Mouse (Mus musculus): ENCODE results near the gene Aqp9.

Aqp9 gene

DNA sequence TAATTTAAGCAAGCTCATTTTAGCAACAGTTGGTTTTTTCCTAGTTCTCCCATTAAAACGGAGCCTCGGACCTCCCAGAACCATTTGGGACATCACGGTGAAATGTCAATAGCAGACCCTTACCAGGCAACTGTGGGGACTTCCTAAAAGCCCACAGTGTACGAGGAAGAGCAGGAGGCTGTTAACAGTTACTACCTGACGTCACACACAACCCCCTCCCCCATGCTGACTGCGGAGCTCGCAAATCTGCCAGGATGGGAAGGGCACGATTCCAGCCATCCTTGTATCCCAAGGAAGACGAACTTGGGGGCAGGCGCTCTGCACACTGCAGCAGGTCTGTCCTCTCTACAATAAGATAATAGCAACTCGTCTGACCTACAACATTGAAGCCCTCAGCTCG is at the start of gene Aqp9:
TSS of gene Aqp9 (minus strand) at position 172 of the 400 bp plus-strand sequence.
- no peak for DNase-seq (ENCODE audit: low read depth, low spot score)

DNA sequence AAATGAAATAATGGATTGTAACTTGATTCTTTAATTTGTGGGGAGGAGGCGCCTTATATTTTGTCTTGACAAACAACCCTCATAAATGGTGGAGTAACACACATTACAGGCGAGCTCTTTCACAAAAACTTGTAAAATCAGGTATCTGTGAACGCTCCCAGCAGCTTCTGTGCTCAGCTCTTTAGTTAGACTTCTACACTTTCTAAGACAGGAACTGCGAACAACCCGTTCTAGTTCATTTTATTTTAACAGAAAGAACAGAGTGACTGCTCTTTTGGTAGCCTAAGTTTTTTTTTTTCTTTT is 49.3 kb upstream of the Aqp9 start:
- DNase-seq (ENCODE audit: low read depth, low spot score), result no peak

DNA sequence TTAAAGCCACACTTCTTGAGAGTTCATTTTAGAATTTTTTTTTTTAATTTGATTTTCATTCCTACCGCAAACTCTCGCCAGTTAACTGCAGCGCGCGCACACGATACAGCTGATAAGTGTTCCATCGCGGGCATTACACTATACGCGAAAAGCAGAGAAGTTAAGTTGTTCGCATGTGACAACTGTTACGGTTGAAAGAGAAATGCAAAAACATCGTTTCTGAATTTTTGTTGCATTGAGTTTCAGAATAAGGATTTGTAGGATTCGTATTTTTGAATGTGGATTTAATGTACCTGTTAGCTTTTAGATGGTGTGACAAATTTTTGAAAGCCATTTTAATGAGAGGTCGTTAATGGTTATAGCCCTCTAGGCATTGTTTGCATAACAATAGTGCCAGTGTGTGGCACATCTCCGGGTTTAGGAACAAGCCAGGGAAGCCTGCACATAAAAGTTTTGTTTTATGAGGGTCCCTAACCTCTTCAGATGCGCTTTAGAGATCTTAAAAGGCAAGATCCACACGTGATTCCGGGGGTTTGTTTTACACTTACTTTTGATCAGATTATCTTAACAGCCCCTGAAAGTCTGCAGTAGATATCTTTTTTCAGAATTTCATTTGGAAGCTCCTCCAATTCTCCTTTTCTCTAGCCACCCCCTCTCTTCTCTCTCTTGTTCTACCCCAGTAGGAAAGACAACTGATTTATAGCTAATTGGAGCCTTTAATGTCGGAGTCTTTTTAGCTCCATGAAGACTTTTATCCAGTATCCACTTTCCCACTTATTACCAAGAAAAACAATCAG is 48.7 kb upstream of the Aqp9 start:
- peak; percentile 48 for DNase-seq (ENCODE audit: low read depth, low spot score)

DNA sequence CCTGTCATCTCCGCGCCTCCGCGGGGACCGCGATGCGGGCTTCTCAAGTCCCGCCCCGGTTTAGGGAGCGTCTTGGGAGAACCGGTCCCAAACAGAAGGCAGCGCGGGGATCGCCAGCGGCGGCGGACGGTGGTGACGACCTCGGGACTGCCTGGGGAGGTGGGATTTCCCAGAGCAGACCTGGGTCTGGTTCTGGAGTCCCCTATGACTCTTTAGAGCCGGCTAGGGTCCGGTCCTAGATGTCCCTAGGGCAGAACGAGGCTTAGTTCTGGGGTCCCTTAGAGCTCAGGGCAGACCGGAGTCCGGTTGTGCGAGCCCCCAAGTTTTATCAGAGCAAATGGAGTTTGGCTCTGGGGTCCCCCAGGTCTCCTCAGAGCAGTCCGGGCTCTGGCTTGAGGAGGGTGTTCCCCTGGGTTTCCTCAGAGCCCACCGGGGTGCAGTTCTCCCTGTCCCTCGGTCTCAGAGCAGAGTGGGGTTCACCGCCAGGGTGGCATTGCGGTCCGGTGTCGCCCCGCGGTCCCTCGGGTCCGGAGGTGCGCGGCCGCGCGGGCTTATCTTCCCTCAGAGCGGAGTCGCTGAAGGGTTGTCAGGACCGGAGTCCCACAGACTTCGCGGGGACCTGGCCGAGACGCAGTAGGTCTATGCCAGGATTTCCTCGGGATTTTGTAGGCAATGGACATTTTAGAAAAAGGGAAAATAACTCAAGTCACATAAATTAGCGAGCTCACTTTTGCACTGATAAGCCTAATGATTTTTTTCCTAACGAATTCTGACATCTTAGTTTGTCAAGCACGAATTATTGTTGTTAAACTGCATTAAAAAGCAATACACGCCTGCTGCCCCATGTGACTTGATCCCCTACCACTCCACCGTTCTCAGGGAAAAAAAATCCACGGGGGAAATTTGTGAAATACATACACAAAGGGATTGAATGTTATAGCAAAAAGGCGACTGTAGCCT is 47.8 kb upstream of the Aqp9 start:
- peak; percentile 30 for DNase-seq (ENCODE audit: low read depth, low spot score)

DNA sequence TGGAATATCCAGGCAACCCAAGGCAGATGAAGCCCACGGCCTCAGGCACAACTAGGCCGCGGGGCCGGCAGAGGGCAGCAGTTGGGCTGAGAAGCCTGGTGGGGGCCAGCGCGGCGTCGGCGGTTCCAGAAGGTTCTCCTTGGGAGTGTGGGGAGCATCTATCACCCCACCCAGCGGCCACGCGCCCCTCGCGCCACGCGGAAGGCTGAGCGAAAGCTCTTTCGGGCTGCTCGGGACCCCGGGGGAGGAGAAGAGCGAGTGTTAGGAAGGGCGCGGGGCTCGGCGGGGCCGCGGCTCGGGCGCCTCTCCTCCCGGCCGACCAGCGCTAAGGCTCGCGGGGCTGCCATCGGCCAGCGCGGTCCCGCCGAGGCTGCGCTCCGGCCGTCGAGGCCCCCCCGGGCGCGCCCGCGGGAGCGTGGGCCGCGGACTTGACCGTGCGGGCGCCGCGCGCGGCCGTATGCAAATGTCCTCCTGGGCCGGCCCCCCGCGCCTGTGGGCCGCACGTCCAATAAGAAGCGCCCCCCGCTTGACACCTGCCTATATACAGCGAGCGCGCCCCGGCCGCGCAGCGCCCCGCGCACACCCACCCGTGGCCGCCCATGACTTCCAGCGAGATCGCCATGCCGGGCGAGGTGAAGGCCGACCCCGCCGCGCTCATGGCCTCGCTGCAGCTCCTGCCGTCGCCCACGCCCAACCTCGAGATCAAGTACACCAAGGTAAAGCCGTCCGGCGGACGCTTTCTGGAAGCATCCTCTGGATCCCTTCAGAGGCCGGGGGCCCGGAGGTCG is 47.0 kb upstream of the Aqp9 start, which contains the start of gene Aldh1a2:
TSS of gene Aldh1a2 (plus strand) at position 542 of the 788 bp plus-strand sequence.
- DNase-seq (ENCODE audit: low read depth, low spot score), result peak; percentile 59

DNA sequence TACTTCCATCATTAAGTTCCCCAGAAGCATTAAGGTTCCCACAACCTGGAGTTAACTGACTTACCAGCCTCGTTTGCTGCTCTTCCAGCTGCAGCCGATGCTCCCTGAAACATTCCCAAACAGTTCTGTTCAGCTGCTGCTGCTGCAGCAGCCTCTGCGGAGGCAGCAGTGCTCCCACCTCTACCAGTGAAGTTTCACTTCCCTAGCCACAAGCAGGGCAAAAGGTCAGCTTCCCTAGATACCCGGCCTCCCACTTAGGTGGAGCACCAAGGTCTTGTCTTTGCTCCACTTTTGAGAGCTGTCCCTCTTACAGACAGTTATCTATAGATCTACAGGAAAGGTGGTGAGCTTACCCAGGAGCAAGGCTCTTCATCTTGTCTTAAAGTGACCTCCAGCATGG is 45.2 kb upstream of the Aqp9 start:
- DNase-seq (ENCODE audit: low read depth, low spot score), result no peak

DNA sequence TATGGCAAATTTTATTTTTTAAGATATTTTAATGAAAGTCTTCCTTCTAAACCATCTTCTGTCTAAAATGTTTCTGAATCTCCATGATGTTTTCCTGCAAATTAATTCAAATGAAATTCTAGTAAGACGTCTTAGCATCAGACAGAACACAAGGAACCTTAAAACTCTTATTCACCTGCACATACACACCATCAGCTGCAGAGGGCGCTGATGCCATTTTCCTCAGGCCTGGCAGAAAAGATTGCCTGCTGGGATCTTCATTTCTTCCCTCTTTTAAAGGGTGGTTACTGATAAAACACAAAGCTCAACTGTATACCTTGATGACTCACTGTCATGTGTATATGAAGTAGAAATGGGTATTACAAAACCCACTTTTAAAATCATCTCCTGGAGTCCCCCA is 42.4 kb upstream of the Aqp9 start:
- peak; percentile 48 for DNase-seq (ENCODE audit: low read depth, low spot score)

DNA sequence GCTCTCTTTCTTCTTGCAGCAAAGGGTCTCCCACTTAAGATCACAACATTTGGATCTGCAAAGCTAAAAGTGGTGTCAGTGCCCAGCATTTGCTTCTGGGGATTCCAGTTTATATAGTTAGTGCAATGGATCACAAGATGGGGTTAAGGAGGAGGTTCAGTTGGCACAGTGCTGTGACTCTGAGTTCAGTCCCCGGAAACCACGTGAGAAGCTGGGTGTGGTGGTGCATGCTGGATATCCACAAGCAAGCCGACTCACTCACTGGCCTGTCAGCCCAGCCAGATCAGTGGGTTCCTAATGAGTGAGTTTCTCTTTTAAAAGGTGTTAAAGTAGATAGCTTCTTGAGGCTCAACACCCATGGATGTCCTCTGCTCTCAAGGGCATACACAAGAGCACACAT is 40.8 kb upstream of the Aqp9 start:
- no peak for DNase-seq (ENCODE audit: low read depth, low spot score)

DNA sequence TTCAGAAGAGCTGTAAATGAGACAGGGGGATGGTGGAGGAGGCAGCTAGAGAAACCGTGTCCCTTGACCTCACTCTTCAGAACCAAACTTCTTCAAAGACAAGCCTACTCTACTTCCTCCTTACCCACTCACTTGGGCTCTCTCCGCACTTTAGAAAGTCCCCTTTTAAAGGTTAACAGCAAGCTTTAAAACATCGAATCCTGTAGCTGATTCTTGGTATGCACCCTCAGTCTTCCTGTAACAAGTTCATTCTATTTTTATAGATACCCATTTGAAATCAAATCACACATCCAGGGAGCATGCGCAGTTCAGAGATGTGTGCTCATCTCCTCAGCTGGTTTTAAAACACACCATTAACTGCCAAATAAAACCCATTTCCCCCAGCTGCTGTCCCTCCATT is 33.8 kb upstream of the Aqp9 start:
- DNase-seq (ENCODE audit: low read depth, low spot score), result no peak

DNA sequence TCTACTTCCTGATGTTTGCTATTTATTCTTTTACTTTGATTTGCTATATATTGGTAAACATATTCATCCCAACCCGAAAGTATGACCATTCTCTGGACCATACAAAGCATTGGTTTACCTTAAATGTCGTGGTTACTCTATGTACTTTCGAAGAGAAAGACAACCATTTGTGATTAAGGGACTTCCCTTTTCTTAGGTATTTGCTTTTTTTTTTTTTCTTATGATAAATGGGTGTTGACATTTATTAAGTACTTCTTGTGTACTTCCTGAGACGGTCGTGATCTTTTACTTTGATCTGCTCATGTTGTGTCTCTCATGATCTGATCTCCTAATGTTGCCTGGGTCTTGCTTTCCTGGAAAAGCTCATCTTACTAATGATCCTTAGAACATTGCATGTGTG is 30.3 kb upstream of the Aqp9 start:
- no peak for DNase-seq (ENCODE audit: low read depth, low spot score)

DNA sequence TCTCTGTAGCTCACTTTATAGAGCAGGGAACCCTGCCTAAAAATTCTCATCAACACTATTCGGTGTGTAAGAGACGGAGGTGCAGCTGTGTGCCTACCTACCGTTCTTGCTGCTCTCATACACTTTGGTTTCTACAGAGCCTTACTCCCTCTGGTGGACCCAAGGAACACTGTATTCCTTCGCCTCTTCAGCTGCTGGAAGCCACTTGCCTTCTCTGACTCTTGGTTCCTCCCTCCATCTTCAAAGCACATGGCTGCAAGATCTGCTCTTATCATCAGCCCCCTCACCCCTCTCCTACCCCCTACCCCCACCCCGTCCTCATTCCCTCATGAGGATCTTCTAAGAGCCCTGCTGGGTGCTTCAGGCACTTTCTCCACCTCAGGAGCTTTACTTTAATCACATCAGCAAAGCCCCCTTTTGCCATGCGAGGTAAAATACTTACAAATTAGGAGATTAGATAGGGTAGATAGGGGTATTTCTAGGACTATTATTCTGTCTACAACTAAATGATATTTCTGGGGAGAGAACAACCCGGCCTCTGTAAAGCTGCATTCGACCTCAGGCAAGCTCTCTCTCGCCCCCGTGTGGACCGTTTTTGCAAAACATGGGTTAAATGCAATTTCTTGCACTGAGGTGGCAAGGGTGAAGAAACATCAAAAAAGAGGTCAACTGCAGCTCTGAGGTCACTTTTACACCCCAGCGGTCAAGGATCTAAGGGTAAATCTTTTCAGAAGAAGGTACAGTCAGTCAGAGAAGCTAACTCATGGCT is 20.3 kb upstream of the Aqp9 start:
- DNase-seq (ENCODE audit: low read depth, low spot score), result peak; percentile 74

DNA sequence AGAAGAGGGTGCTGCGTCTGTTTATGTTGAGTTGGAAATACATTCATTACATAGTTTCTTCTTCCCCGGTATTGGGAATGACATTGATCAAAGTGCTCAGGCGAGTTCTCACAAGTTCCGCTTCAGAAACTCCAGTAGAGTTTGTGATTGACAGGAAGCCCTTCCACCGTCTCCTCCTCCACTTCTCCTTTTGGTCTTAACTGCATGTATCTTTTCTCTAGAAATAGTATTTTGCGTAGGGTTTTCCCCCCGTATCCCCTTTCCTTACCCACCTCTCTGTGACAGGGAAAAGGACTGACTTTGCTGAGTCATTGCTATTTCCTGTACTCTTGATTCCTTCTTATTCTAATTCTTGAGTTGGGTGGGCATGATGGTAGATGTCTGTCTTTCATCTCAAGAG is 18.9 kb upstream of the Aqp9 start:
- no peak for DNase-seq (ENCODE audit: low read depth, low spot score)

DNA sequence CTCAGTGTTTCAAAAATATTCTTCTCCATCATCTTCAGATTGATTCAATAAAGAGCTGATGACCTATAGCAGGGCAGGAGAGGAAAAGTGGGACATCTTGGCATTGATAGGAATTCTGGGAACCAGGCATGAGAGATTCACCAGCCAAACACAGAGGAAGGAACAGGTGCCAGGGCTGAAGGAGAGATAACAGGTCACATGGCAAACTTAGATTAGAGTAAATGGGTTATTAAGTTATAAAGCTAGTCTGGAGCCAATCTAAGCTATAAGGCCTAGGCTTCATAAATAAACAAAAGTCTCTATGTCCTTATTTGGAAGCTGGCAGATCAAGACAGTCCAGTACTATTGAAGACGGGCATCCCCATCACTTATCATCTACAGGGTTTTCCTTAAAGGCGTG is 17.3 kb upstream of the Aqp9 start:
- no peak for DNase-seq (ENCODE audit: low read depth, low spot score)

DNA sequence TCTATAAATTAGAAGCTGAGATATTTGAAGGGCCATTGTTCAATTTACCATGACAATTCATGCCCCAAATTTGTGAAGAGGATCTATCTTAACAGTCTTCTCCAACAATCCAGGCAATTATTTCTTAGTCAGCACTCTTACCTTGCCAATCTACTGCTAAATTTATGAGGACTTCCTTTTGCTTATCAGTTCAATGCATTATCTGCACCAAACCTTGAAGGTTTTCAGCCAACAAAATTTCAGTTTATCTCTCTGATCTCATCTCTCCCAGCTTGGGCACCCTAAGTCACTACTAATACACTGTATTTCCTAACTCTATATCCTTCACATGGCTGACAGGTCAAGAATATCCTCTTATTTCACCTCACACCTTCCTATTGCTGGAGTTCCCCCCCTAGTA is 16.8 kb upstream of the Aqp9 start:
- DNase-seq (ENCODE audit: low read depth, low spot score), result no peak

DNA sequence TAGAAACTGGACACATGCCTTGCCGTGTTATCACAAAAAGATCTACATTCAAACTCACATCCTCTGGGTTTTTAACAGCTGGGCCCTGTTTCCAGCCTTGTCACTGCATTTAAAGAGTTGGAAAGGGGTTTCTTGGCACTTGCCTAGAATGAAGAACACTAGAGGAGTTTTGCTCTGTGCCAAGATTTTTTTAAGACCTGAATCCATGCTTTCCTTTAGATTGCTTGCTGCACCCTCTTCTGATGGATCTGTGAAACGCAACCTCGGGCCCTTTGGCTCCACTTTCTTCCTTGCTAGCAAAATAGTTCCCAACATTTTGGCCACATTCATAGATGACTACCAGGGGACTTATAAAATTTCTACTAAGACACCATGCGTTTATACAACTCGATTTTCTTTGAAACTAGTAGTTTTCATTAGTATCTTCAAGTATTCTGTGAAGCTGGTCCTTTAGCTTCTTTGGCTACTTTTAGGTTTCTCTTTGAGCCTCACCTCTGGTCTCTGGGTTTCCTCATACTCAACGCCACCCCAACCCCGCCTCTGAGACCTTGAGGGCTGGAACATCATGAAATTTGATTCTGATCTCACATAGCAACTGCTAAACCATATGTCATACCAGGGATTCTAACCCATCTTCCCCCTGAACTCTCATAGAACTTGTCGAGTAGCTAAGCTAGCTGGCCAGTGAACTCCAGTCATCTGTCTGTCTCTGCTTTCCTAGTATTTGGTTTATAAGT is 11.7 kb upstream of the Aqp9 start:
- no peak for DNase-seq (ENCODE audit: low read depth, low spot score)

DNA sequence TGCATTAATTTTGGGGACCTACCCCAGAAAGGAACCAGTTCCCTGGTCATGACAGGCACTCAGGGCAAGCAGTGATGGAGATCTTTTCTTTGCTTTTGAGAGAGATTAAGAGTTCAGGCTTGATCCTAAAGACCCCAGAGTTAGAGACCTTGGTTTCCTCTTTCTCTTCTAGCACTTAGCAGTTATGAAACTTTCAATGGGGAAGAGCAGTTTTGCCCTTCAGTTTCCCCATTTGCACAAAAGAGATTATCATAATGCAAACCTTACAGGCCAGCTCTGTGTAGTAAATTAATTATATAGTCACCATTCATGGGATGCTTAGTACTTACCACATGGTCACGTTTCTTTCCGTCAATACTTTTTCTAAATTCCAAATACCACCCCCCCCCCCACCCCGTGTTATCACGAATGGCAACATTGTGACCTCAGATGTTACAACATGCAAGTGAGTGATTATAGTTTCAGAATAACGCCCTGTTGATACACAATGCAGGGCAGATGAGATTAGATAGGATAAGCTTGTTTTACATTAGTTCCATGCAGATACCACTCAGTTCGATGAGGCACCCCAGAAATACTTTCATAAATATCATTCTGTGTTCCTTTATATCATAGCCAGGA is 10.9 kb upstream of the Aqp9 start:
- no peak for DNase-seq (ENCODE audit: low read depth, low spot score)

DNA sequence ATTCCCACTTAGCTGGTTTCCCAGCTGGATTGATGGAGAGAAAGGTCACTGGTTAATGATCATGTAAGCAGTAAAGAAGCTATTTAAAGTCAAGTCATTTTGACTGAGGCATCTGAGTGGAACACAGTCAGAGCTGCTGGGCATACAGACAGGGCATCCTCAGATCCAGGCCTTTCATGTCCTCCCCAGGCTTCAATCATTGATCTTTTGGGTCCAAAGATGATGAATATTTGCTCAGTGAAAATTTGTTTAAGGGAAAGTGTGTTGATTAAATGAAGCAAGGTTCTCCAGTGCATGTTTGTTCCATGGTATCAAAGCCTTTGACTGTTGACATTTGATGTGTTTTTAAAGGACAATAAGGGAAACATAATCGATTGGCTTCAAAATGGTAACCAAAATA is 7.2 kb upstream of the Aqp9 start:
- DNase-seq (ENCODE audit: low read depth, low spot score), result no peak

DNA sequence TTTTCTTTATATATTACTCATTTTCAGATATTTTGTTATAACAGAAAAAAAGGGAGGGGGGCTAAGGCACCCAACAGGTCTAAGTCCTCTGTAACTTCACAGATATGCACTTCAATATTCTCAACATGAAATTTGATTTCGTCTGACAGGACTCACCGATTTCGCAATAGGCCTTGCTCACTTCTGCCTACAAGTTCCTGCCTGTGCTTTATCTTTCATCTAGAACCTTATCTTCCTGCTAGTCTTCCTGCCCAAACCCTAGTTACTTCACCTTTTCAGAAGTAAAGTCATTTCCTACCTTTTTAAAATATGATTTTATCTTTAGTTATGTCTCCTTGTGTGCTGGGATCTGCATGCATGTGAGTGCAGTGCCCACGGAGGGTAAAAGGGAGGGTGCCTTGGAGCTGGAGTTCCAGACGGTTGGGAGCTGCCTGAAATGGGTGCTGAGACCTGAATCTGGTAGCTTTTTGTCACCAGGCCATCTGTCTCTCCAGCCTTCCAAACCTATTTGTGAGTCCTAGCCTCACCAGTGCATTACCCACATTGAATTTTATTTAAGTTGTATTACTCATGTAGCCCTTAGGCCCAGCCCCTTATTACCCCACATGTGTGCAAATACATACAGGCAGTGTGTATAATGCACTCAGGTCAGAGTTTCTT is 6.0 kb upstream of the Aqp9 start:
- DNase-seq (ENCODE audit: low read depth, low spot score), result no peak

DNA sequence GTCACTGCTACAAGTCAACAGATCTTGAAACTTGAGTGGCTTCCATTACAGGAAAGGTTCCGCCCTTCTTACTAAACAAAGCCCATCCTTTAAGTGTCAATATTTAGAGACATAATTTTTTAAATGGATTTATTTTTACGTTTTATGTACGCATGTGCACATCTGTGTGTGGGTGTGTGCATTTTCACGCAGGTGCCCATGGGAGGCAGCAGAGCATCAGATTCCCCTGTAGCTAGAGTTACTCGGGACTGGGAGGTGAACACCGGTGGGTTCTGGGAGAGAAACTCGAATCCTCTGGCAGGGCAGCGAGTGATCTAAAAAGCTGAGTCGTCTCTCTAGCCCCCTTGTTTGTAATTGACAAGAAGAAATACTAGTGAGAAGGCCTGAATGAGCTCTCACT is 5.1 kb upstream of the Aqp9 start:
- DNase-seq (ENCODE audit: low read depth, low spot score), result no peak

All from forelimb bud, embryonic 11.5 days (tissue).